Mouse (Mus musculus) stomach, embryonic 16.5 days (tissue): Measurements from ENCODE around the gene Ubash3a. TPM values are rescaled to one million over a fixed set of nuclear protein-coding genes. Genes with fewer than 3 reads are reported as not detected.

Experiments used
- ATAC-seq: fragments of 200-750 bp; cut with Nextera tagmentation; 2 replicates; pipeline ENCODE4 v1.8.0; 2017; ENCODE audit warnings: moderate number of reproducible peaks, moderate TSS enrichment; ENCODE audit not compliant: insufficient read depth, low FRiP score
- H3K27ac ChIP-seq: fragments of 300-500 bp; sonication (generic); 2 replicates; pipeline ENCODE4 v1.5.1; 2014; ENCODE audit warnings: low read length
- H3K27me3 ChIP-seq: fragments of 300-500 bp; sonication (generic); 2 replicates; pipeline ENCODE4 v1.6.1; 2014; ENCODE audit warnings: low read length, control low read depth, mixed read lengths; ENCODE audit not compliant: control insufficient read depth, insufficient read depth
- H3K36me3 ChIP-seq: fragments of 300-500 bp; sonication (generic); 2 replicates; pipeline ENCODE4 v1.6.1; 2014; ENCODE audit warnings: low read length; ENCODE audit not compliant: control insufficient read depth, insufficient read depth
- H3K4me1 ChIP-seq: fragments of 300-500 bp; sonication (generic); 2 replicates; pipeline ENCODE4 v1.6.1; 2014; ENCODE audit warnings: low read length, control low read depth, mixed read lengths; ENCODE audit not compliant: control insufficient read depth, insufficient read depth
- H3K4me2 ChIP-seq: fragments of 300-500 bp; sonication (generic); 2 replicates; pipeline ENCODE4 v1.6.1; 2014; ENCODE audit warnings: low read depth, low read length, mixed read lengths
- H3K4me3 ChIP-seq: fragments of 300-500 bp; sonication (generic); replicated peaks from 2 replicates; pipeline ENCODE4 v1.5.1; 2014; ENCODE audit warnings: mild to moderate bottlenecking, low read length
- H3K9ac ChIP-seq: fragments of 300-500 bp; sonication (generic); 2 replicates; pipeline ENCODE4 v1.6.1; 2014; ENCODE audit warnings: low read length
- H3K9me3 ChIP-seq: fragments of 300-500 bp; sonication (generic); replicated peaks from 2 replicates; pipeline ENCODE4 v1.6.1; 2016; ENCODE audit warnings: low read length, control low read depth; ENCODE audit not compliant: control insufficient read depth
- WGBS: fragments of 180-500 bp; shearing (Covaris S2); extraction: QIAGEN DNeasy Blood & Tissue Kit; methylation state at CpG from one replicate; pipeline ENCODE4 v1.1.7; 2014; 5-methylcytosine and 5-hydroxymethylcytosine counted together
- polyA plus RNA-seq: library from polyadenylated mRNA; unstranded; fragments of >200 nt; fragmentation: Nextera tagmentation; extraction: Ambion mirVana; gene quantifications from 2 replicates; pipeline ENCODE4 v1.2.1, GENCODE M21; 2015

Ubash3a gene
- polyA plus RNA-seq, 1 experiment from 2014 or later = 1.1 TPM

DNA sequence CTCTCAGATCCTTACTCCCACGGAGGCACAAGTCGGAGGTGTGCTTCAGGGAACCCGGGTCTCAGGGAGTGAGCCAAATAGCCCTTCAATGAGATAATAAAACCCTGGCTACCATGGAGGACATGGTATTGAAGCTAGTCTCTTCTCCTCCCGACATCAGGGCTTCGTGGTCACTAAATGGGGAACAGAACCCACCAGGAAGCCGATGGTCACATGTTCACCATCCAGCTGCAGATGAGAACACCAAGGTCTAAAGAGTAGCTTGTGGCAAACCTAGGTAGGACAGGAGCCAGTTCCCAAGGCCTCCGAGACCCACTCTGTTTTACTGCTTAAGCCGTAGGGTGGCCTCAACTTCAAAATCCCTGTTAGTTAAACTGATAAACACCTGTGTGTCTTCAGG is 981 bp downstream of the Ubash3a start:
- ATAC-seq = no peak
- no peaks in the 10 kb centered on the region for H3K27me3 ChIP-seq
- H3K4me3 ChIP-seq = no peak overlapping the region
- no peaks in the 10 kb centered on the region for H3K36me3 ChIP-seq
- H3K9me3 ChIP-seq = no peaks in the 10 kb centered on the region
- no peaks in the 10 kb centered on the region for H3K4me1 ChIP-seq
- no peak overlapping the region for H3K27ac ChIP-seq
- no peak overlapping the region for H3K9ac ChIP-seq
- no peak overlapping the region for H3K4me2 ChIP-seq
- WGBS = 82% methylated on average over 8 of the region's 8 CpGs

DNA sequence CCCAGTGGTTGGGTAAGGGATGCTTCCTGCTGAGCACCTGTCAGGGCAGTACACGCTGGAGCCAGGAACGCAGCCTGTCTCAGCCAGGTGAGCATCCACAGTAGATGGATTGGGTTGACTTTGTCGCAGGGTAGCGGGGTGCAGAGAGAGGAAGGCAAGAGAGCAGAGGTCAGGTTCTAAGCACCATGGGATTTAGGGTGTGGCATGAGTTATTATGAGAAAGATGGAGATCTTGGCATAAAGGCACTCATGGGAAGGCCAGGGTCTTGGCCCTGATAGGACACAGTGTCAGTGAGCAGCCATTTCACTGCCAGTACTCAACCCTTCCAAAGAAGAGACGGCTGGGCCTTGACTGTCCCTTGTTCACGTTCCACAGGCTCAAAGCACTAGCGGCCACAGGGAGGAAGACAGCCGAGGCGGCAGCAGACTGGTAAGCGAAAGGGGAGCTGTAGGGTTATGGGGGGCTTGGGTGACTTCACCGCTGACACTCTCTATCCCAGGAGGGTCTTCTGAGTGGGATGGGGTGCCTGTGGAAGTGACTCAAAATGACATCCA is 1.8 kb downstream of the Ubash3a start:
- no peaks in the 10 kb centered on the region for H3K36me3 ChIP-seq
- WGBS = 89% methylated on average over 11 of the region's 11 CpGs
- no peaks in the 10 kb centered on the region for H3K27me3 ChIP-seq
- H3K4me3 ChIP-seq = no peak overlapping the region
- H3K4me1 ChIP-seq = no peaks in the 10 kb centered on the region
- no peaks in the 10 kb centered on the region for H3K9me3 ChIP-seq
- no peak for ATAC-seq
- no peak overlapping the region for H3K4me2 ChIP-seq
- no peak overlapping the region for H3K9ac ChIP-seq
- H3K27ac ChIP-seq = no peak overlapping the region

DNA sequence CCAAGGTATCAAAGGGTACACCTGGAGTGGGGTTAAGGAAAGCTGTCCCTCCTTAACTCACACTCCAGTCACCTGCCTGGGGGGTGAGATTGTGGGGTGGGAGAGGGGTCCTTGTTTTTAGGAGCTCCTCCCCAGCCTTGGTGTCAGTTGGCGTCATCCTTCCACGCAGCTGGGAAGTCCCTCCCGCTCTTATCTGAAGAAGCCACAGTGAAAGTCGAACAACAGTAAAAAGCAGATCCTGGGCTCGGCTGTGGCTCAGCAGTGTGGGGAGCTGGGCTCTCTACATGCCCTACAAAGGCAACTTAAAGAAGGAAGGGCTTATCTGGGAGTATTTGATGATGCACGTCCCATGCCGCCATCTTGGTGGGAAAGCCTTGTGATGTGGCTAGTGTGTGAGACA is 2.6 kb downstream of the Ubash3a start:
- Histone ChIP-seq H3K4me1 (no peaks in the 10 kb centered on the region), H3K9ac (no peak overlapping the region), H3K9me3 (no peaks in the 10 kb centered on the region), H3K4me2 (no peak overlapping the region), H3K27me3 (no peaks in the 10 kb centered on the region), H3K27ac (no peak overlapping the region), H3K36me3 (no peaks in the 10 kb centered on the region), H3K4me3 (no peak overlapping the region)
- 78% methylated on average over 7 of the region's 7 CpGs for WGBS
- no peak for ATAC-seq

DNA sequence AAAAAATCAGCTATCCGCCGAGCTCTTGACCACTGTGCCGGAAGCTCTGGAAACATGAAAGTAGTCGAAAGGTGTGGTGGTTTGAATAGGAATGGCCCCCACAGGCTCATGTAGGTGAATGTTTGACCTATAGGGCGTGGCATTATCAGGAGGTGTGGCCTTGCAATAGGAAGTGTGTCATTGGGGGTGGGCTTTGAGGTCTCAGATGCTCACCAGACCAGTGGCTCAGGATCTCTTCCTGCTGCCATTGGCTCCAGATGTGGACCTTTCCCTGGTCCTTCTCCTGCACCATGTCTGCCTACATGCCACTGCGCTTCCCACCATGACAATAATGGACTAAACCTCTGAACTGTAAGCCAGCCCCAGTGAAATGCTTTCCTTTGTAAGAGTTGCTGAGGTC is 4.2 kb downstream of the Ubash3a start:
- Histone ChIP-seq H3K27me3 (no peaks in the 10 kb centered on the region), H3K9me3 (no peaks in the 10 kb centered on the region), H3K4me1 (no peaks in the 10 kb centered on the region), H3K36me3 (no peaks in the 10 kb centered on the region), H3K27ac (no peak overlapping the region), H3K4me3 (no peak overlapping the region), H3K9ac (no peak overlapping the region), H3K4me2 (no peak overlapping the region)
- ATAC-seq = no peak
- WGBS = 89% methylated on average over 6 of the region's 6 CpGs

DNA sequence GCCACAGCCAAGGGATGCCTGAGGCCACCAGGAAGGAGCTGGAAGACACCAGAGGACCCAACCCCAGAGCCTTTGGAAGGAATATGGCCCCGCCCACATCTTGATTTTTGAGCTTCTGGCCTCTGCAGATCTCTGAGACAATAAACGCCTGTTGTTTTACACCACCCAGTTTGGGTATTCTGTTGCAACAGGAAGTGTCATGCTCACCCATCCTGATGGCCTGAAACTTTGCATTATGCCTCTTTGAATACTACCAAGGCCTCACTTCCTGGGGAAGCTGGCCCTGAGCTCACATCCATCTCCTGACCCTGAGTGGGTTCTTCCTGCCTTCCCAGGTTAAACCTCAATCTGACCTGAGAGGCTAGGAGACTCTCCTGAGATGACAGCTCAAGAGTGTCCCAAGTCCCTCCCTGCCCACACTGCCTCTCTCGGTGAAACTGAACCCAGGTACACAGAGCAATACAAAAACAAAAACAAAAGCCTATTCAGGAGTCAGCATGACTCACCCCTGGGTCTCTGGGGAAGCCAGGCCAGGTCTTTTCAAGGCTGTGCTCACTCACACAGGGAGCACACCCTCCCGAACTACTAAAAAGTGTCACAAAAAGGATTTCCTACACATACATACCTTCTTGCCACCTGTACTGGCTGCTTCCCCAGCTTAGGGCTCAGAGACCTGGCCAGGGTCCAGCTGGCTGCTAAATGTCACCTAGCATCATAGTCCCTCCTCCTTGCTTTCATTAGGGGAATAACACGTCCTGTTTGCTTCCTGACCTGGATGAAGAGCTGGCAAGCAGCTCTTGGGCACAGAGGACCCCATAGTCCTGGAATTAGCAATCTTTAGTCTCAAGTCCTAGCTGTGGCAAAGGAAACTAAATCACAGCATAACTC is 8.6 kb downstream of the Ubash3a start:
- H3K4me2 ChIP-seq = no peak overlapping the region
- H3K4me3 ChIP-seq = no peak overlapping the region
- peak overlapping the region; percentile 39; the same call in 1 of the 2 replicates for H3K27ac ChIP-seq
- H3K9ac ChIP-seq = no peak overlapping the region; the same call in 1 of the 2 replicates
- ATAC-seq = peak; percentile 20
- no peaks in the 10 kb centered on the region for H3K27me3 ChIP-seq
- no peaks in the 10 kb centered on the region for H3K4me1 ChIP-seq
- H3K9me3 ChIP-seq = no peaks in the 10 kb centered on the region
- WGBS = 49% methylated on average over 5 of the region's 5 CpGs
- no peaks in the 10 kb centered on the region for H3K36me3 ChIP-seq

DNA sequence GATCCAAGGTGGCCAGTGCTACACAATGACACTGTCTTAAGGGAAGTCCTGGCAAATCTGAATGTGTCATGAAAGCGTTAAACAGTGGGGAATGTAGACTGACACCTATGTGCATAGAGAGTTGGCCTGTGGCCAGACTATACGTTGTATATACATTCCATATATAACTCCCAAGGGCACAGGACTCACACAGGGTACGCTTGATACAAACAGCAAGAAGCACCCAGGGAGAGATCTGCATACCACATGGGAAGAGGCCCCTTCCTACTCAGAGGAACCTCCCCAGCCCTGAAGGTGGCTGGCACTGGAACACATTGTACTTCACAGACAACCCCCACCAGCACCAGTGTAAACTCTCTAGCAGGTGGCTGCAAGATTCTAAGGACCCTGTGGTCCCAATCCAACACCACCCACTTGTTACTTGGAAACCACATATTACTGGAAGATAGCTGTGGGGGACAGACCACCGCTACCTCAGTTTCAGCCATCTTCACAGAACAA is 15.2 kb downstream of the Ubash3a start:
- Histone ChIP-seq H3K9ac (no peak overlapping the region), H3K27me3 (no peaks in the 10 kb centered on the region), H3K36me3 (no peaks in the 10 kb centered on the region), H3K4me1 (peaks cover 6% of the 10 kb centered on the region), H3K4me2 (no peak overlapping the region), H3K27ac (no peak overlapping the region), H3K4me3 (no peak overlapping the region), H3K9me3 (no peaks in the 10 kb centered on the region)
- 40% methylated on average over 4 of the region's 4 CpGs for WGBS
- no peak for ATAC-seq

DNA sequence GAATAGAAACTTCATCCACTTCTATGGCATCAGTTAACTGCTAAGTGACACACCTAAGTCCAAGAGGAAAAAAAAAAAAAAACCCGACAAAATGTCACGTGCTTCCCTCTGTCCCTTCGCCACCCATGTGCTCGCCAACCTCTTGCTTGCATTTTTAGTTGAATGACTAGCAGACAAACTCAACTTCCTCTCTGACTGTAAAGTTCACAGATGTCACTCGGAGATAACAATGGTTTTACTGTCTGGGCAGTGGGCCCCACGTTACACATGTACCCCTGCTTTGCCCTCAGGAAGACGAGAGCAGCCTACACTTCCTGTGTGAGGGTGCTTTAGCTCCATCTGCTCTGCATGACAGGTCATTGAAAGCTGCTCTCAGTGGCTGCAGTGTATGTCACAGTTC is 16.2 kb downstream of the Ubash3a start:
- Histone ChIP-seq H3K36me3 (no peaks in the 10 kb centered on the region), H3K9me3 (no peaks in the 10 kb centered on the region), H3K4me1 (peaks cover 6% of the 10 kb centered on the region), H3K4me3 (no peak overlapping the region), H3K27me3 (no peaks in the 10 kb centered on the region), H3K27ac (no peak overlapping the region), H3K4me2 (no peak overlapping the region), H3K9ac (no peak overlapping the region)
- ATAC-seq = no peak
- WGBS = 65% methylated on average over 7 of the region's 7 CpGs

DNA sequence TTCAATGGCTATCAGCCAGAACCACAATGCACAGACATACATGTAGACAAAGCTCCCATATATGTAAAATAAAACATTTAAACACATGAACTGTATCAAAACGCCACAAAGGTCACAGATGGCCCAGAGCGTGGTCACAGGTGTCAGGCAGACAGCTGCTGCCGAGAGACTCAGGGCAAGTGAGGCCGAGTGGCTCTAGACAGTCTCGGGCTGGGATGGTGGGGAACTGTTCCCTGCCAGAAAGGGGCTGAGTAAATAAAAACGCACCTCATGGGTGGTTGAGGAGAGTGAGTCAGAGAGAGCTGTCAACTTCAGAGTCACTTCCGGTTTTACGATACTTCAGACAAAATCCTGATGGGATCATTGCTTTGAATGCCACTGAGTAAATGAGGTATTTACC is 16.9 kb downstream of the Ubash3a start:
- H3K36me3 ChIP-seq = no peaks in the 10 kb centered on the region
- ATAC-seq = no peak
- 73% methylated on average over 8 of the region's 8 CpGs for WGBS

DNA sequence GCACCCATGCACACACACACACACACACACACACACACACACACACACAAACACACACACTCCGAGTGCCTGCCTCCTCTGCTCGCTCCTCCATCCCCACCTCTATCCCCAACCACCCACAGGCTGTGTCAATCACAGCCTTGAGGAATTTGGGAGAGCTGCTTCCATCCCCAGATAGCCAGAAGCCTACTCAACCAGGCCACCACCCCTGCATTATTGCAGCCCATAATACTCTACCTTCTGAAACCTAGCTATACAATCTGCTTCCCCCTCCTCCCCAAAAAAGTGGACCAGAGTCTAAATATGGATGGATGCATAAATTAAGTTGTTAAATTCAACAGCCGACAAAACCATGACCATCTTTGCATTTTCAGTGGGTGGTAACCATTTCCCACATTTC is 18.7 kb downstream of the Ubash3a start:
- peaks cover 6% of the 10 kb centered on the region for H3K4me1 ChIP-seq
- no peaks in the 10 kb centered on the region for H3K36me3 ChIP-seq
- H3K9me3 ChIP-seq = no peaks in the 10 kb centered on the region
- H3K4me3 ChIP-seq = no peak overlapping the region
- no peaks in the 10 kb centered on the region for H3K27me3 ChIP-seq
- 63% methylated on average over 3 of the region's 3 CpGs for WGBS
- H3K27ac ChIP-seq = no peak overlapping the region
- H3K9ac ChIP-seq = no peak overlapping the region
- no peak for ATAC-seq
- no peak overlapping the region for H3K4me2 ChIP-seq

More for the DNA sequence above, 16.9 kb downstream of the Ubash3a start:
- H3K27ac ChIP-seq = no peak overlapping the region
- no peak overlapping the region for H3K4me3 ChIP-seq
- H3K9me3 ChIP-seq = no peaks in the 10 kb centered on the region
- H3K4me1 ChIP-seq = peaks cover 6% of the 10 kb centered on the region
- no peak overlapping the region for H3K4me2 ChIP-seq
- H3K27me3 ChIP-seq = no peaks in the 10 kb centered on the region
- H3K9ac ChIP-seq = no peak overlapping the region
